ENCODE assay signal across 20 mouse cellular contexts in the genomic region with DNA sequence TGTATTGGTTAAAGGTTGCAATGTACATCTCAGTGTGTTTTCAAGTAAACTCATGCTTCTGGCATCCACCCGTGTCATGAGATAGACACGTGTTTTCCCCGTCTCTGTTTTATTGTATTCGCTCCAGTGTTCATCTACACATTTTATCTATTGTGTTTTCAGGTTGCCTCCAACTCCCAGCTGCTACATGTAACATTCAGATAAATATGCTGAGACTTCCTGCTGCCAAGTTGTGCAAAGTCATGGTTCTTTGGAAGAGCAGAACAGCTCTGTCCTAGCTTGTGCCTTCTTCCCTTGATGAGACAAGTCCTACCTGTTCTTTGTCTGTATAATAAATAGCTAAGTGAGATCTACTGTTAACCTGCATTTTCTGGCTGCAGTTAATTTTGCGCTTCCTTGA.
"Had no signal": no experiment of that assay in that cellular context is flagged by ENCODE, and none has a peak within 500 bp of the region (broad histone marks: within the 10 kb centered on the region; RNA-seq: fewer than 3 reads in every experiment).

No protein-coding gene starts in this region.

- ATAC-seq: lung, postnatal 0 days; midbrain, embryonic 13.5 days; midbrain, embryonic 15.5 days had no signal

- H3K27me3 ChIP-seq: lung, embryonic 15.5 days; midbrain, embryonic 13.5 days; midbrain, embryonic 15.5 days; neural tube, embryonic 13.5 days; neural tube, embryonic 15.5 days had no signal

- DNase-seq: lung, adult 2 months; lung, postnatal 14 days; lung, postnatal 36 days; retina, postnatal 1 day; right cerebral cortex, adult 18-20 months; right cerebral cortex, postnatal 25 days; right cerebral cortex, postnatal 4 days; spleen, adult 18-20 months; thymus, adult 18-20 months; thymus, postnatal 14 days; thymus, postnatal 36 days had no signal

- H3K4me2 ChIP-seq: lung, embryonic 15.5 days; midbrain, embryonic 11.5 days; midbrain, embryonic 13.5 days; midbrain, embryonic 15.5 days; neural tube, embryonic 13.5 days; neural tube, embryonic 15.5 days had no signal

- H3K36me3 ChIP-seq: lung, embryonic 15.5 days; midbrain, embryonic 13.5 days; midbrain, embryonic 15.5 days; neural tube, embryonic 13.5 days; neural tube, embryonic 15.5 days had no signal

- H3K9me3 ChIP-seq: lung, embryonic 15.5 days; midbrain, embryonic 13.5 days; midbrain, embryonic 15.5 days; neural tube, embryonic 13.5 days; neural tube, embryonic 15.5 days had no signal

- H3K27ac ChIP-seq: macrophage; midbrain, embryonic 13.5 days; midbrain, embryonic 15.5 days; neural tube, embryonic 13.5 days; neural tube, embryonic 15.5 days had no signal

- H3K9ac ChIP-seq: lung, embryonic 15.5 days; midbrain, embryonic 13.5 days; midbrain, embryonic 15.5 days; neural tube, embryonic 13.5 days; neural tube, embryonic 15.5 days had no signal

- H3K4me3 ChIP-seq: lung, embryonic 15.5 days; midbrain, embryonic 13.5 days; midbrain, embryonic 15.5 days; myocyte; neural tube, embryonic 13.5 days; neural tube, embryonic 15.5 days had no signal
